Mouse (Mus musculus): ENCODE data around the gene Armh4.

DNA sequence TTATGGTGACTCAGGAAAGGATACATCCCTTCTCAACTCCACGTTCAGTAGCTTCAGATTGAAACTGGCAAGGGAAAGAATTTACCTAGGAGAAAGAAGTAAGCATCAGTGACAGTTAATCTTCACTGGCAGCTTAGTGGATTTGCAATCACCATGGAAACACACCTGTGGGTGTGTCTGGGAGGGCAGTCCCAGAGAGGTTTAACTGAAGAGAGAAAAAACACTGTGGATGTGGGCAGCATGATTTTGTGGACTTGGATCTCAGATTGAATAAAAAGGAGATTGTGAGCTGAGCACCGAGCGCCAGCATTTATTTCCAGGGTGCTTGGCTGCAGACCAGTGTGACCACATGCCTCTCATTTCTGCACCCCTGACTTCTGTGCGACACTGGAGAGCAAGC lies 122.7 kb downstream of the Armh4 start:
- no peak for TF ChIP-seq CTCF (IDR thresholded peaks at IDR 0.05; ENCODE audit: extremely low read depth, insufficient read depth, low read length)
- no peak for TF ChIP-seq POLR2A (IDR thresholded peaks at IDR 0.05; ENCODE audit: extremely low read depth, insufficient read depth, low read length)
